Mouse (Mus musculus): Measurements from ENCODE around the gene Sh3rf3.

Gene Sh3rf3

GRCm38 (mm10) chr10:59179620-59180019 lies 366.5 kb downstream of the Sh3rf3 start:
- no peak for DNase-seq (ENCODE audit: low spot score)

GRCm38 (mm10) chr10:59182306-59182705 lies 369.1 kb downstream of the Sh3rf3 start:
- DNase-seq (ENCODE audit: low spot score): no peak
